Mouse (Mus musculus): ENCODE data around the gene Dstyk. TPM values are rescaled to one million over a fixed set of nuclear protein-coding genes. Genes with fewer than 3 reads are reported as not detected.
"Not testable (repeated sequence)": the region's sequence is repeated elsewhere in the genome, so short reads cannot be mapped to it uniquely, and the experiment has no call there.

The Dstyk gene
- total RNA-seq, 1 experiment from 2014 or later = 42.7 TPM

DNA sequence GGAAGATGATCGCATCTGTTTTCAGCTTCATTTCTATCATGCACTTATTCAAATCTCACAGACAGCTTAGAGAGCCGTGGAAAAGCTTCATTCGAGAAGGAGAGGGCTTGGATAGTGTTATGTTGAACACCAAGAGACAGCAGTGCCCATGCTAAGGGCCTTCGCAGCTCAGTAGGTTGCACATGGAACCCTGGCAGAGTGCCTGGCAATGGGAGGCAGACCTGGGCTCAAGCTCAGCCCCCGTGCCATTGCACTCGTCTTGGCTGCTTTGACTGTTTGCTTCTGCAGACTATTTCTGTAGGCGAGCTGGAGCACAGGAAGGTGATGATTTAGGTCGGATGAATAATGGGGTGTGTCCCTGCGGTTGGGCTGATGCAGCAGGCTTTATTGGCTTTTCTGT lies 14.4 kb downstream of the Dstyk start:
- no peak for ATAC-seq (ENCODE audit: extremely low read depth, insufficient number of reproducible peaks, low FRiP score, poor library complexity, severe bottlenecking)

DNA sequence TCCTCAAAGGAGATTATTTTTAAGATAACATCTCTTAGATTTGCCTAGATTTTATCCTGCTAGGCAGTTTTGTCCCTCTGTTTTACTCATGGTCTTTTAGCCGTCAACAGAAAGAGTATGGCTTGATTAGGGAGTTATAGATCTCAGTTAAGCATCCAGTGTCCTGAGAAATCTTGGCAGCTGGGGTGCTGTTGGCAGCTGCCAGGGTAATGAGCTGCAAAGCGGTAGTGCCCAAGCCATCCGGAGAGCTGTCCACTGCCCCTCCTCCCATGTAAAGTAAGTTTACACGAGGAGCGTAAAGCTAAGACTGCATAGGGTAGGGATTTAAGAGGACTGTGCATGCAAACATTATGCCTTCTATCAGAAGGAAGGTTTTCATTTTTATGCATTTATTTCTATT lies 16.0 kb downstream of the Dstyk start:
- no peak for ATAC-seq (ENCODE audit: extremely low read depth, insufficient number of reproducible peaks, low FRiP score, poor library complexity, severe bottlenecking)

DNA sequence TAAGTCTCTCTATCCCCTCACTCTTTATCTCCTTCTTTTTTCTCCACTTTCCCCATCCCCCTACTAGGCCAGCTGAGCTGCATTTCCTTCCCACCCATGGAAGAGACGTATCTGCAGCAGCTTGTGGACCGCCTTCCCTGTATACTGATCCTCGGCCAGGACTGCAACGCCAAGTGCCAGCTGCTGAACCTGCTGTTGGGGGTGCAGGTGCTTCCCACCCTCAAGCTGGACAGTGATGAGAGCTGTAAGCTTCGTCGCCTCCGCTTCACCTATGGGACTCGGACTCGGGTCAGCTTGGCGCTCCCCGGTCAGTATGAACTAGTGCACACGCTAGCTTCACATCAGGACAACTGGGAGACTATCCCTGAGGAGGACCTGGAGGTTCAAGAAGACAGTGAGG lies 16.7 kb downstream of the Dstyk start:
- ATAC-seq (ENCODE audit: extremely low read depth, insufficient number of reproducible peaks, low FRiP score, poor library complexity, severe bottlenecking) = no peak

DNA sequence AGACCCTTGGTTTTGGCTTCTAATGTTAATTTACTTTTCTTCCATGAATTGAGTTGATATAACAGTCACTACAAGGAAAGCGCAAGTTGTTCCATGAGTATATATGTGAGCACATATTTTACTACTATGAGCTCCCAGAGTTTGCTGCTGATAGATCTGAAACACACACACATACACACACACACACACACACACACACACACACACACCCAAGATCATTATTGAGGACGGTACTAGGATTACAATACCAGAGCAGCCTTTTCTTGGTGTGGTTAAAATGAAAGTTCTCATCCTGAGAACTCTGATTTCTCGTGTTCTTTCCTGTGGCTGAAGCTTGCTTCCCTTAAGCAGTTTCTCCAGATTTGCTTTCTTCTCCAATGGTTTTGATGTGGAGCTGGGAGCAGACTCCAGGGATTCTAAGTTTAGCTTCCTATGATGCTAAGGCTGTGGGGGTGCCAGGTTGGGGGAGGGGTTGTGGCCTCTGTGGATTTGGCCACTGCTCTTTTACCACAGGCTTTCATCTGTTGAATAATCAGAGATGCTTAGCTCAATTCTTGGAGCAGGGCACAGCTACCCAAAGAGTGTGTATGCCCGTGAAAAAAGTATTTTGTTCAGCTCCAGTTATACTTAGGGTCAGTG lies 19.1 kb downstream of the Dstyk start:
- ATAC-seq (ENCODE audit: extremely low read depth, insufficient number of reproducible peaks, low FRiP score, poor library complexity, severe bottlenecking) = no peak

DNA sequence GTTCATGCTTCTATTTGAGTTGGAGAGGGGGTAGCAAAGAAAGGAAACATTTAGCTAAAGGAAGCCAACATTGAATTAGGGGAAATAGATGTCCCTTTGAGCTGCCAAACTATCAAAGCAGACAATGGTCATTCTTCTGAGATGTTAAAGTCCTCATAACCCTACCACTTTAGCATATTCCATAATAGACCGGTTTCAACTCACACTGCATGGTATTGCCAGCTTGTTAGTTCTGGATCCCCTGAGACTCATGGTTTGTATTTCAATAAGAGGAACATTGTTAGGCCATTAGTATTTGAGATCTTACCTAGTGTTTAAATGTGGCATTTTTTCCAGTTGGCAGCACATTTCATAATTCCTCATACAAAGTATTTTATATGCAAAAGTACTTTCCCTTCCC lies 19.6 kb downstream of the Dstyk start:
- no peak for ATAC-seq (ENCODE audit: extremely low read depth, insufficient number of reproducible peaks, low FRiP score, poor library complexity, severe bottlenecking)

DNA sequence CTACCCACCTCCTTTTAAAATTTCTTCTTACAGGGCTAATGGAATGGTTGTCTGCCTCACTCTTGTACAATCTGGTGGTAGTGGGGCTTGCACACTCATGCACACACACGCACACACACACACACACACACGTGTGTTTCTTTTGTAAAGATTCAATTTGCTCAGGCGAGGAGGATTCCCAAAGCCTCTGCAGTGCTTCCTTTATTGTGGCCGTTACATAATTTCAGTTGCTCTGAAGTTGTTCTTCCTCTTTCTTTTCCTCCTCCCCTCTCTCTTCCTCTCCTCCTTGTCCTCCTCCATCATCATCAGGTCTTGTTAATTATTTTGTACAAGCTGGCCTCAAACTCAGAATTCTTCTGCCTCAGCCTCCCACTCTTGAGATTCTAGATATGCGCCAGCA lies 20.0 kb downstream of the Dstyk start:
- ATAC-seq (ENCODE audit: extremely low read depth, insufficient number of reproducible peaks, low FRiP score, poor library complexity, severe bottlenecking) = no peak

DNA sequence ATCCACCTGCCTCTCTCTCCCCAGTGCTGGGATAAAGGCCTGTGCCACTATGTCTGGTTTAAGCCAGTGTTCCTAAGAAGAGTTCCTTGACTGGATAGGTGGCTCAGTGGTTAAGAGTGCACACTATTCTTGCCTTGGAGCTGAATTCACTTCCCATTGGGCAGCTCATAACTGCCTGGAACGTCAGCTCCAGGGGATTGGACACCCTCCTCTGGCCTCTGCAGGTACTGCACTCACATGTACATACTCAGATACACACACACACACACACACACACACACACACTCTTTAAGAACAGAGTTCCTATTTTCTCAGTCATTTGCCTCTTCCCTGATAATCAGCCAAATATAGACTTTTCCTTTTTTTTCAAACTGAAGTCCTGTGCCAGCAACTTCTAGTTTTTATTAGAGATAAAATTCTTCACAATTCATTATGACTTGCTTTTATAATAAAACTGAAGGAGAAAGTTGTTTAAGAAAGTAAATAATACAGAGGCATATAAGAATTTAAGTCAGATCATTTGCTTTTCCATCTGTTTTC lies 23.6 kb downstream of the Dstyk start:
- ATAC-seq (ENCODE audit: extremely low read depth, insufficient number of reproducible peaks, low FRiP score, poor library complexity, severe bottlenecking) = no peak

DNA sequence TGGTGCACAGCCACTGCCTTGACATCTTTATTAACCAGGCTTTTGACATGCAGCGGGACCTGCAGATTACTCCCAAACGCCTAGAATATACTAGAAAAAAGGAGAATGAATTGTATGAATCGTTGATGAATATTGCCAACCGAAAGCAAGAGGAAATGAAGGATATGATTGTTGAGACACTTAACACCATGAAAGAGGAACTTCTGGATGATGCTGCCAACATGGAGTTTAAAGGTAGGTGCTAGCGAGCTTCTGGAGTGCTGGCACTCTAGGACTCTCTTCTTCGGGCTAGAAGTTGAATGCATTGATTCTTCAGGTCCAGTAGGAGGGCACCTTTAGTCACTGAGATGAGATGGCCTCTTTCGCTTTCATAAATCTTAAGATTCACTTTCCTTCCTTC lies 32.4 kb downstream of the Dstyk start:
- no peak for ATAC-seq (ENCODE audit: extremely low read depth, insufficient number of reproducible peaks, low FRiP score, poor library complexity, severe bottlenecking)

DNA sequence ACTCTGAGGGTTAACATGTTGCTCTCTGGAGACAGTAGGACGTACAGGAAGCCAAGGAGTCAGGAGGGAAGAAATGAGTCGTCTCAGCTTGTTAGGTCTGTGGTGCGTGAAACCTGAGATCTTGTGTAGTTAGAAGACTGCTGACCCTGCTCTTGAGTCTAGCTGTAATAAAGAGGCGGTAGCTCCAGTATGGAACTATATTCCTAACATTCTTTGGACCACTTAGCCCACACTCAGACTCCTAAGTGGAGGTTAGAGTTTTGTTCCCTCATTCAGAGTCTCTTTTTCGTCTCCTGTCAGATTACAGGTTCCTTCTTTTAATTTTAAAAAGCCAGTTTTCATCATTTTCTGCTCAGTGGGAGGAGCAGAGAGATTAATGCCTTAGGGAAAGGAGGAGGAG lies 47.3 kb downstream of the Dstyk start:
- no peak for ATAC-seq (ENCODE audit: extremely low read depth, insufficient number of reproducible peaks, low FRiP score, poor library complexity, severe bottlenecking)

DNA sequence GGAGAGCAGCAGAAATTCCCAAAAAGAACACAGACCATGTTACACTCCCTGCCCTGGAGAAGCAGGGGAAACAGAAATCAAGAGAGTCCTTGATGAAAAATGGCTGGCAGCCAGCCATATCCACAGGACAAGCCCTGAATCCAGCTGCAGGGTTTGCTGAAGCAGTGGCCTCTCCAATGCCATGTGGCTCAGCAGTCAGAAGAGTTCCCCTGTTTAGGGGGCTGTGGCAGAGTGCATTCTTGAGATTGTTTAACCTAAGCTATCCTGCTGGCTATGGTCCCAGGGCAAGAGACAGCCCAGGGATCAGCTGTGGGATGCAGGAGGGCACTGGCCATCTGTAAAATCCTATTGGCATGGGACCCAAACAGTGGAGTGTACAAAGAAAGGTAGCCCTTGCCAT lies 51.6 kb downstream of the Dstyk start:
- ATAC-seq (ENCODE audit: extremely low read depth, insufficient number of reproducible peaks, low FRiP score, poor library complexity, severe bottlenecking) = no peak

DNA sequence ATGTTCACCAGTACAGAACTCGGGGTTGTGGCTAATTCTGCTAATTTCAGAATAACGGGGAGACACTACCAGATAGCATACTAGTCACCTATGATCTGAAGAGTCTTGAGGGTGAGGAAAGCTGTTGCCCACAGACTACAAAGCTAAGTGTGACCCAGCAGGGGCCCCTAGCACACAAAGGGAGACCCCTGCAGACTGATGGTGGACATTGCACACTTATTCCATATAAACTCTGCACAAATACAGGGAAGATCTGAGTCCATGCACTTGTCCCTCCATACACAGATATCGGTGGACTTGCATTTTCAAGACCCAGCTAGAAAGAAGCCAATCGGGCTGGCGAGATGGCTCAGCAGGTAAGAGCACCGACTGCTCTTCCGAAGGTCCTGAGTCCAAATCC lies 52.2 kb downstream of the Dstyk start:
- no peak for ATAC-seq (ENCODE audit: extremely low read depth, insufficient number of reproducible peaks, low FRiP score, poor library complexity, severe bottlenecking)

DNA sequence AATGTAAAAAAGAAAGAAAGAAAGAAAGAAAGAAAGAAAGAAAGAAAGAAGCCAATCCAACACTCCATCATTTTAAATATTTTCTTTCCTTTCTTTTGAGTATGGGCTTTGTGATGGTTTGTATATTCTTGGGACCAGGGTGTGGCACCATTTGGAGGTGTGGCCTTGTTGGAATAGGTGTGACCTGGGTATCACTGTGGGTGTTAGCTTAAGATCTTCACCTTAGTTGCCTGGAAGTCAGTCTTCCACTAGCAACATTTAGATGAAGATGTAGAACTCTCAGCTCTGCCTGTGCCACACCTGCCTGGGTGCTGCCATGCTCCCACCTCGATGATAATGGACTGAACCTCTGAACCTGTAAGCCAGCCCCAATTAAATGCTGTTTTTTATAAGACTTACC lies 52.7 kb downstream of the Dstyk start:
- not testable (repeated sequence) for ATAC-seq (ENCODE audit: extremely low read depth, insufficient number of reproducible peaks, low FRiP score, poor library complexity, severe bottlenecking)

DNA sequence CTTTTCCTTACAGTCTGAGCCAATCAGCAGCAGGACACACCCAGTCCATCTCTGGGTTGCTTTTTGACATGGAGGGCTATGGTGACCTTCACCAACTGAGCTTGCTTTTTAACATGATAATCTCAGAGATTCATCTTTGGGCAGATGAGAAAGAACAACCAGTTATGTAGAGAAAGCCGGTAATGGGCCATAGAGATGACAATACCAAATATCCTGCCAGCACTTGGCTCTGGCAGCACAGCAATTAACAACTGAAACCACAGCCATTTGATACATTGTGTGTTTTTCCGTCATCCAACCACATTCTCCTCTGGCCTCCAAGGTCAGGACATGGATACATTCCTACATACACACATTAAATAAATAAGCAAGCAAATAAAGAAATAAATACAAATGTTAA lies 53.7 kb downstream of the Dstyk start:
- ATAC-seq (ENCODE audit: extremely low read depth, insufficient number of reproducible peaks, low FRiP score, poor library complexity, severe bottlenecking) = no peak

DNA sequence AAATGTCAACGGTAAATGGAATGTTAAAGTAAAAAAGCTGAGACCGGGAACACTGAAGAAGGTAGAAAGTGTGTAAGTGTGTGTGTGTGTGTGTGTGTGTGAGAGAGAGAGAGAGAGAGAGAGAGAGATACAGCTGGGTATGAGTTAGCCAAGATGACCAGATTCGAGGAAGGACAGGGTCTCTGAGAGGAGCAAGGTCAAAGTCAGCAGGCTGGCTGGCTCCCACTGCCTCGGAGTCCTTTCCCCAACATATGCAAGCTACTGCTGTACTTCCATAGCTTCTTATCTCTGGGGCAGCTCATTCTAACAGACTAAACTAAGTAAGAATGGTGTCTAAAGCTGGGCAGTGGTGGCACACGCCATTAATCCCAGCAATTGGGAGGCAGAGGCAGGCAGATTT lies 54.1 kb downstream of the Dstyk start:
- no peak for ATAC-seq (ENCODE audit: extremely low read depth, insufficient number of reproducible peaks, low FRiP score, poor library complexity, severe bottlenecking)

DNA sequence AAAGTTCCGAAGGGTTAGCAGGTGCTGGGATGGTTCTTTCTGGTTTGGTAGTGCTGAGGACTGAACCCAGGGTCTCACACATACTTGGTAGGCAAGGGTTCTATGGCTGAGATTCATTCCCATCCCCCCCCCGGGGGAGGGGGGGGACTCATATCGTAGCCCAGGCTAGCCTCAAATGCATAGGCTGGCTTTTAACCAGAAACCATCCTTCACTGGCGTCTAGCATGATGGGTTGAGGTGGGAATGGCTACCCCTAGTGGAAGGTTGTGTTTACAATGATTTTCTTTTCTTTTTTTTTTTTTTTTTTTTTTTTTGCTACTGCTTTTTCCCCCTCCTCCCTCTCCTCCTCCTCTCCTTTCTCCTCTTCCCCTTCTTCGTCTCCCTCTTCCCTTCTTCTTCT lies 55.2 kb downstream of the Dstyk start:
- ATAC-seq (ENCODE audit: extremely low read depth, insufficient number of reproducible peaks, low FRiP score, poor library complexity, severe bottlenecking) = no peak

DNA sequence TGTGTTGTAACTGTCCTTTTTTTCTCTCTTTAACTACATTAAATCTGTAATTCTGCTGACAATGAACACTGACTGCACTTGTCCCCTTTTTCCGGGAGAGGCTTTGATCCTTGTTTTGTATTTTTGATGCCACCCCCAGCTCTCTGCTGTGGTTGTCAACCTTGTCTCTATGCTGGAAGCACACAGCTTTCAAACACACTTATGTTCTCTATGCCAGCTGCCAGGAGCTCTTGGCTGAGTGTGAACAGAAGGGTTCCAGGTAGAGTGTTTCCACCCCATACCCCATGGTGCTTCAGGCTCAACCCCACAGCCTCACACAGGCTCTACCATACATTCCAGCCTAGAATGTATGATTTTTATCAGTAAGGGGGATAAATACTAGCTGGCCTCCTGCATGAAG lies 57.1 kb downstream of the Dstyk start:
- ATAC-seq (ENCODE audit: extremely low read depth, insufficient number of reproducible peaks, low FRiP score, poor library complexity, severe bottlenecking) = no peak

DNA sequence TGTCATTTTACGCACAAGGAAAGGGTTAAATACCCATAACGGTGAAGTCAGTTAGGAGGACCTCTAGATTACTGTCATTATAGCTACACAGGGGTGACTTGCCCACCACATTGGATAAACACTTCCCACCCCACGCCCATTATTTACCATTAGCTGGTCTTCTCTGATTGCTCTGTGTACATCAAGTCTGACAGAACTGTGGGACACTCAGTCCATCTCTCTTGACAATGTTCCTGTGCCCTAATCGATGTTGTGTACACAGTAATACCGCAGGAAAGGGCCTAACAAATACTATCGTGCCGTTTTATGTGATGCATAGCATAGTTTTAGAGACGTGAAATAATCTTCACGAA lies 59.2 kb downstream of the Dstyk start:
- peak; percentile 10; the same call in 1 of the 2 replicates for ATAC-seq (ENCODE audit: extremely low read depth, insufficient number of reproducible peaks, low FRiP score, poor library complexity, severe bottlenecking)

DNA sequence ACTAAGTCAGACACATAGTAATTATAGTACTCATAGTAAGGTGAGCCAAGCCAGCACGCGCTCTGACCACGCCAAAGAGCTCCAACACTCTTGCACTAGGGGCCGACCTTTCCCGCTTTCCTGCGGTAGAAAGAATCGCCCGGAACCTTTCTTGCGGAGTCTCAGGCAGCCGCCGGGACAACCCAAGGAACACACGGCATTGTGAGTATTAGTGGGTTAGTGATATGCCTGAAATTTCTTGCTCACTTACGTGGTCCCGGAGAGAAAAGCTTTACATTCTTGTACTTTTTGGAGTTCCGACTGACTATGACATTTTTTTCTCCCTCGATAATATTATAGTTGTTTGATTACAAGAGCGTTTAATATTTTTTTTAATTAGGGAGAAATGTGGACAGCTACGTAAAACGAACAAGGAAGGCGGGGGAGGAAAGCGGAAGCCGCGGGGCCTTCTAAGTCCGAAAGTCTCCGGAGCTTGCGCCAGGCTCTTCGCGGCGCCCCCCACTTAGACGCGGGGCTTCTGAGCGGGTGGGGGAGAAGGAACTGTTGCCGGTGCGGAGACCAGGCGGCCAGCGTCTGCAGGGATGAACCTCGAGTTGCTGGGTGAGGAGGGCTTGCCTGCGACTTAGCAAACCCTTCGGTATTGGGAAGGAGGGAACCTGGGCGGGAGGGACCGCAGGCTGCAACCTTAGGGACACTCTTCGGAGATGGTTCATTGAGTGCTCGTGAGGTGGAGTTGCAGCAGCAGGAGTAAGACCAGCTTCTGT lies 59.8 kb downstream of the Dstyk start, which contains the start of gene Rbbp5:
TSS of gene Rbbp5 (plus strand) at position 438 of the 764 bp plus-strand sequence.
- ATAC-seq (ENCODE audit: extremely low read depth, insufficient number of reproducible peaks, low FRiP score, poor library complexity, severe bottlenecking) = peak; percentile 86

DNA sequence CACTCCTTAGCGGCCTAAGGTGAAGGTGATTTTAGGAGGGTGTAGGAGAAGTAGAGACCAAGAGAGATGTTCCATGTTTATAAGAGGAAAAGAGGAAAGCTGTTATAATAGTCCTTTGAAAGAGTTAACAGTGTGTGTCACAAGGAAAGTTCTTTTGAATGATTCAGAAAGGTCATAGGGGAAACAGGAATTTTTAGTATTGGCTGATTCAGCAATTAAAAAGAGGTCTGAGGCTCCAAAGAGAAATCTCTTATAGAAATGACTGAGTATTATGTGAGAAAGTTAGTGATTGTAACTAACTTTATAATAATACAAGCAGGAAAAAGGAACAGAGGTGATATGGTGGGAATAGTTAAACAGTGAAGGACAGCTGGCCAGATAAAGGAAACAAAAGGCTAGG lies 62.1 kb downstream of the Dstyk start:
- no peak for ATAC-seq (ENCODE audit: extremely low read depth, insufficient number of reproducible peaks, low FRiP score, poor library complexity, severe bottlenecking)

DNA sequence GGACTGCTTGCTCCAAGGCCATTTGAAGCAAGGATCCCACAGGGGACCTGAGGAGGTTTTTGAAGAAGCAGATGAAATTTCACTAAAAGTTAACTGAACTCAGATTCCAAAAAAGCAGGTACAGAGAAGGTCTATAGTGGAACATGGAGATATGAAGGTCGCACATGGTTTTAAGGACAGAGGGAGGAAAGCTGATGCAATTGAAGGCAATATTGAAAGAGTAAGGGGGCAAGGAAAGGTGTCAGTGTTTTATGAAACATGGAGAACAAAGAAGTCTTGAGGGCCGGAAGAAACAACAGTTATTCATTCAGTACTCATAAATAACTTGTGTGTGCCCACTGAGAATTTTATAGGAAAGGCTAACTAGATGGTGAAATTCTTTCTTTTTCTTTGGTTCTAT lies 64.3 kb downstream of the Dstyk start:
- ATAC-seq (ENCODE audit: extremely low read depth, insufficient number of reproducible peaks, low FRiP score, poor library complexity, severe bottlenecking) = no peak

DNA sequence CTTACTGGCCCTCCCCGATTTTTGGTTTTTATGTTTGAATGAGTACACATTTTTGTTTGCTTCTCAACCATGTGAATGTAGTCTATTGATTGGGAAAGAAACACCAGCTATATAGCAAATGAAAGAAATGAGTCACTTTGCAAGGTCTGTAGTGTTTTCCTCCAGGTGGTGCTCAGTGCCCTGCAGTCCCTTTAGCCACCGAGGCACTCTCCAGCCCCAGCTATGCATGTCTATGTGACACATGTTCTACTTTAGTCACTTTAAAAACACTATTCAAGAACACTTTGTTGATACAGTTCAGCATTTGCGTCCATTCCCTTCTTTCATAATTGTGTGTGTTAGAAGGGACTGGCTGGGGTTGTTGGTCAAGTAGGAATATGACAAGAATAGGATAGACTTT lies 65.9 kb downstream of the Dstyk start:
- ATAC-seq (ENCODE audit: extremely low read depth, insufficient number of reproducible peaks, low FRiP score, poor library complexity, severe bottlenecking) = no peak

All from neutrophil, adult 5-6 weeks (primary cell).